Mouse (Mus musculus): ENCODE measurements at regions not wholly inside any gene's neighbourhood (a gene's known extent, or its start where the extent isn't known, plus 50 kb on each side); places are given as distances from the start of the nearest gene placed in this dataset.

GRCm38 (mm10) chr3:64898610-64899009 is 54.0 kb upstream of the Vmn2r7 start:
- DNase-seq = no peak

- DNase-seq = no peak
Observed at GRCm38 (mm10) chr3:64901317-64901892, 56.8 kb upstream of the Vmn2r7 start.

GRCm38 (mm10) chr3:64949307-64949706 is 104.7 kb upstream of the Vmn2r7 start:
- peak; percentile 4 for DNase-seq

- no peak for DNase-seq
Observed at GRCm38 (mm10) chr3:64964667-64965415, 120.3 kb upstream of the Vmn2r7 start.

- DNase-seq = no peak
Observed at GRCm38 (mm10) chr3:64965416-64965980, 120.9 kb upstream of the Vmn2r7 start.

GRCm38 (mm10) chr3:64968275-64968674 is 123.7 kb upstream of the Vmn2r7 start:
- no peak for DNase-seq

GRCm38 (mm10) chr3:64984369-64984768 is 124.8 kb upstream of the Kcnab1 start:
- no peak for DNase-seq

- peak; percentile 19 for DNase-seq
Observed at GRCm38 (mm10) chr3:64987665-64988064, 121.5 kb upstream of the Kcnab1 start.

- no peak for DNase-seq
Observed at GRCm38 (mm10) chr3:64996451-64996850, 112.7 kb upstream of the Kcnab1 start.

- no peak for DNase-seq
Observed at GRCm38 (mm10) chr3:64997552-64997951, 111.6 kb upstream of the Kcnab1 start.

GRCm38 (mm10) chr3:65001131-65001530 is 108.1 kb upstream of the Kcnab1 start:
- no peak for DNase-seq

GRCm38 (mm10) chr3:65002578-65002977 is 106.6 kb upstream of the Kcnab1 start:
- no peak for DNase-seq

- no peak for DNase-seq
Observed at GRCm38 (mm10) chr3:65006127-65006526, 103.1 kb upstream of the Kcnab1 start.

- no peak for DNase-seq
Observed at GRCm38 (mm10) chr3:65006565-65006964, 102.6 kb upstream of the Kcnab1 start.

- peak; percentile 59 for DNase-seq
Observed at GRCm38 (mm10) chr3:65023876-65024275, 85.3 kb upstream of the Kcnab1 start.

GRCm38 (mm10) chr3:65037626-65038025 is 71.6 kb upstream of the Kcnab1 start:
- DNase-seq = no peak

GRCm38 (mm10) chr3:65047879-65048278 is 61.3 kb upstream of the Kcnab1 start:
- DNase-seq = no peak

GRCm38 (mm10) chr3:65055401-65055800 is 53.8 kb upstream of the Kcnab1 start:
- no peak for DNase-seq

Data from cerebellum, adult 11-12 months (tissue).